Mouse (Mus musculus) heart, embryonic 14.5 days (tissue): ENCODE results near the gene Tsga13. TPM values are rescaled to one million over a fixed set of nuclear protein-coding genes. Genes with fewer than 3 reads are reported as not detected.

Source experiments
- ATAC-seq: fragments of 200-750 bp; cut with Nextera tagmentation; 2 replicates; pipeline ENCODE4 v1.8.0; 2017; ENCODE audit warnings: low read depth, moderate TSS enrichment; ENCODE audit not compliant: insufficient number of reproducible peaks, insufficient read depth, low FRiP score
- H3K27ac ChIP-seq, 2 experiments: fragments of 200-500 bp in 1 of 2; fragments of 300-500 bp in 1 of 2; sonication (generic) in 1 of 2; replicated peaks in 1 of 2; 2 replicates each; pipeline ENCODE4 v1.5.1; 2012 to 2014; ENCODE audit warnings: low read depth in 2 of 2, low read length in 2 of 2, control low read depth in 1 of 2, mild to moderate bottlenecking in 1 of 2, mixed read lengths in 1 of 2; ENCODE audit not compliant: control insufficient read depth in 1 of 2, insufficient read depth in 1 of 2
- H3K27me3 ChIP-seq: fragments of 300-500 bp; sonication (generic); 2 replicates; pipeline ENCODE4 v1.6.1; 2014; ENCODE audit warnings: mild to moderate bottlenecking, low read length, control low read depth; ENCODE audit not compliant: control insufficient read depth, insufficient read depth
- H3K36me3 ChIP-seq: fragments of 300-500 bp; sonication (generic); 2 replicates; pipeline ENCODE4 v1.6.1; 2014; ENCODE audit warnings: mild to moderate bottlenecking, control low read depth, low read length, mixed read lengths; ENCODE audit not compliant: control insufficient read depth, insufficient read depth
- H3K4me1 ChIP-seq, 2 experiments: fragments of 200-500 bp in 1 of 2; fragments of 300-500 bp in 1 of 2; sonication (generic) in 1 of 2; 2 replicates each; pipeline ENCODE4 v1.6.1; 2012 to 2014; ENCODE audit warnings: low read length in 2 of 2, control low read depth in 1 of 2, mixed read lengths in 1 of 2; ENCODE audit not compliant: control insufficient read depth in 2 of 2, insufficient read depth in 2 of 2
- H3K4me2 ChIP-seq: fragments of 300-500 bp; sonication (generic); 2 replicates; pipeline ENCODE4 v1.6.1; 2014; ENCODE audit warnings: mild to moderate bottlenecking, low read length
- H3K4me3 ChIP-seq, 2 experiments: fragments of 200-500 bp in 1 of 2; fragments of 300-500 bp in 1 of 2; sonication (generic) in 1 of 2; 2 replicates each; pipeline ENCODE4 v1.5.1; 2012 to 2014; ENCODE audit warnings: low read length in 2 of 2, mild to moderate bottlenecking in 2 of 2, control low read depth in 1 of 2, low read depth in 1 of 2, moderate library complexity in 1 of 2; ENCODE audit not compliant: control insufficient read depth in 1 of 2, insufficient read depth in 1 of 2
- H3K9ac ChIP-seq: fragments of 300-500 bp; sonication (generic); 2 replicates; pipeline ENCODE4 v1.6.1; 2014; ENCODE audit warnings: mild to moderate bottlenecking, low read length
- H3K9me3 ChIP-seq: fragments of 300-500 bp; sonication (generic); 2 replicates; pipeline ENCODE4 v1.6.1; 2016; ENCODE audit warnings: low read length, control low read depth; ENCODE audit not compliant: control insufficient read depth
- WGBS: fragments of 180-500 bp; shearing (Covaris S2); extraction: QIAGEN DNeasy Blood & Tissue Kit; methylation state at CpG from one replicate; pipeline ENCODE4 v1.1.7; 2014; 5-methylcytosine and 5-hydroxymethylcytosine counted together
- polyA plus RNA-seq: library from polyadenylated mRNA; unstranded; fragments of >200 nt; fragmentation: Nextera tagmentation; extraction: Ambion mirVana; gene quantifications from 2 replicates; pipeline ENCODE4 v1.2.1, GENCODE M21; 2014

Tsga13 gene
- polyA plus RNA-seq, 1 experiment from 2014 or later, result 0.34 TPM

DNA sequence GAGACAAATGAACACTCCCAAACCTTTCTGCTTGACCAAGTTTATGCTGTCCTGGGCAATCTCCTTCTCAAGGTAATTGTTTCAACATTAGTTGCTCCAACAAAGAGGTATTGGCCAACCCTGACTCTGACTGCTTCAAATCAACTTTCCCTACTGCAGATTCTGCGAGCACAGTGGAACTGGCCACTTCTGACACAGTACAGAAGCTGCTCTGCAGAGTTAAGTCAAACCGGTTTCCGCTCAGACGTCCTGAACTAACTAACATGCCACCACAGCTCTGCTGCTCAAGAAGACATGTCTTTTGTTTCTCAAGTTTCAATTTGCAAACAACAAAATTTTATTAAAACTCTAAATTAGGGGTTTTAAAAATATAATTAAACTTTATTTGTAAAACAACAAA lies 22.3 kb downstream of the Tsga13 start:
- WGBS, result 75% methylated on average over 4 of the region's 4 CpGs
- H3K4me3 ChIP-seq, result no peak overlapping the region
- no peak for ATAC-seq
- peaks cover 26% of the 10 kb centered on the region for H3K36me3 ChIP-seq
- no peaks in the 10 kb centered on the region for H3K9me3 ChIP-seq
- H3K4me2 ChIP-seq, result no peak overlapping the region
- H3K27me3 ChIP-seq, result no peaks in the 10 kb centered on the region
- H3K9ac ChIP-seq, result no peak overlapping the region
- no peak overlapping the region for H3K27ac ChIP-seq
- peaks cover 2 to 10% of the 10 kb centered on the region in 2 experiments; a peak in 3 of 4 replicates for H3K4me1 ChIP-seq

DNA sequence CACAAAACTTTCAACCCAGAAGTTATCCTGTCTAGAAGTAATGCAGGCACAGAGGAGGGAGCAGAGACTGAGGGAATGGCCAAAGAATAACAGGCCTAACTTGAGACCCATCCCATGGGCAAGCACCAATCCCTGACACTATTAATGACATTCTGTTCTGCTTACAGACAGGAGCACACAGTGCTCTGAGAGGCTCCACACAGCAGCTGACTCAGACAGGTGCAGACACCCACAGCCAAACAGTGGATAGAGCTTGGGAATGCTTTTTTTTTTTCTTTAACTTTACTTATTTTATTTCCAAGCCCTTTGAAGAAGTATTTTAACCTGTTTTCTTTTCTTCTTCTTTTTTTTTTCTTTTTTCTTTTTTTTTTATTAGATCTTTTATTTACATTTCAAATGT lies 23.6 kb downstream of the Tsga13 start:
- ATAC-seq, result no peak
- peaks cover 0 to 10% of the 10 kb centered on the region in 2 experiments; a peak in 3 of 4 replicates for H3K4me1 ChIP-seq
- H3K4me2 ChIP-seq, result no peak overlapping the region
- no peak overlapping the region for H3K4me3 ChIP-seq
- no peak overlapping the region for H3K27ac ChIP-seq
- H3K9me3 ChIP-seq, result no peaks in the 10 kb centered on the region
- H3K27me3 ChIP-seq, result no peaks in the 10 kb centered on the region
- no peak overlapping the region for H3K9ac ChIP-seq
- H3K36me3 ChIP-seq, result peaks cover 31% of the 10 kb centered on the region

DNA sequence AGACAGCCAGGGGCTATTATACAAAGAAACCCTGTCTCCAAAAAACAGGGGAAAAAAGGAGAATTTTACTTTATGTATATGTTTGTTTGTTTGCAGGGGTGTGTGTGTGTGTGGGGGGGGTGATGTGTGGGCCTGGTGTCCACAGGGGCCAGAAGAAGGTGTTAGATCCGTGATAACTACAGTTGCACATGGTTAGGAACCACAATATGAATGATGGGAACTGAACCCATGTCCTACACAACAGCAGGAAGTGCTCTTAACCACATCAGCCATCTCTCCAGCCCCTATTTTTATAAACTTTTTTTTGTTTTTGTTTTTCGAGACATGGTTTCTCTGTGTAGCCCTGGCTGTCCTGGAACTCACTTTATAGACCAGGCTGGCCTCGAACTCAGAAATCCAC lies 30.5 kb downstream of the Tsga13 start:
- Histone ChIP-seq H3K4me1 (no peaks in the 10 kb centered on the region), H3K27ac (no peak overlapping the region), H3K9ac (no peak overlapping the region), H3K4me3 (no peak overlapping the region), H3K9me3 (no peaks in the 10 kb centered on the region), H3K4me2 (no peak overlapping the region), H3K36me3 (peaks cover 54% of the 10 kb centered on the region), H3K27me3 (no peaks in the 10 kb centered on the region)
- 84% methylated on average over 3 of the region's 3 CpGs for WGBS
- no peak for ATAC-seq

DNA sequence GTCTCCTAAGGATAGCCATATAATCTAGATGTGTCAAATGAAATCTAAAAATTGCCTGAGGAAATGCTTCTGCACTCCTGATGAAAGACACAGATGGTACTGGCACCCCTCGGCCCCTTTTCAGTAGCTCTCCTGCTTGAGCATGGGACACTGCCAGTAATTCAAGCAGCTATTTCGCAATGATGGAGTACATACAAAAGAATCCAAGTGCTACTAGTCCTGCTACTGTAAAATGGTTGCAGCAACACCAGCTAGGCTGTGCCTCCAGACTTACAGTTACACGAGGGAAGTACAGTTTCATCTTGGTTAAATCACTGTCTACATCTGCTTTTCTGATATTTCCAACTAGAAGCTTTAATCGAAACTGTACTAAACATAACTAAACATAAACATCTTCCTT lies 31.9 kb downstream of the Tsga13 start:
- 84% methylated on average over 4 of the region's 4 CpGs for WGBS
- Histone ChIP-seq H3K4me1 (no peaks in the 10 kb centered on the region), H3K9me3 (no peaks in the 10 kb centered on the region), H3K27me3 (no peaks in the 10 kb centered on the region), H3K4me3 (no peak overlapping the region), H3K4me2 (no peak overlapping the region), H3K27ac (no peak overlapping the region), H3K9ac (no peak overlapping the region), H3K36me3 (peaks cover 44% of the 10 kb centered on the region)
- no peak for ATAC-seq

DNA sequence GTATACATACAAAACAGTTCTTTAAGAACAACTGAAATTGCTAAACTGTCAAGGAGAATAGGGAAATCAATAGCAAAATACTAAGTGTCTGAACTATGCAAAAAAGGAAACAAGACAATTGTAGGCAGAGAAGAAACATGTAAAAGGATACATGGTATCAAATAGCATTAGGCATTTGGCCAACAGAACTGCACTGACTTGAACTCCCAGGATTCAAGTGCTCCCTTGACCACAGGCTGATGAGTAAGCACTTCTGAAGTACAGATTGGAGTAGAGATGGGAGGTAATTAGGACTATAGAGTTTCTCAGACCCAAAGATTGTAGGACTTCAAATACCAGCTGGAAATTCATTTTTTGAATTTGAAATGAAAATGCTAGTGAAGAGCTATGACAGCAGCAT lies 38.7 kb downstream of the Tsga13 start:
- Histone ChIP-seq H3K36me3 (peaks cover 26% of the 10 kb centered on the region), H3K9ac (no peak overlapping the region), H3K4me1 (no peaks in the 10 kb centered on the region), H3K27me3 (no peaks in the 10 kb centered on the region), H3K9me3 (0 out of 2 replicates have a peak, but pooled peaks cover 4% of the 10 kb centered on the region), H3K4me2 (no peak overlapping the region), H3K27ac (no peak overlapping the region), H3K4me3 (no peak overlapping the region)
- ATAC-seq, result no peak

DNA sequence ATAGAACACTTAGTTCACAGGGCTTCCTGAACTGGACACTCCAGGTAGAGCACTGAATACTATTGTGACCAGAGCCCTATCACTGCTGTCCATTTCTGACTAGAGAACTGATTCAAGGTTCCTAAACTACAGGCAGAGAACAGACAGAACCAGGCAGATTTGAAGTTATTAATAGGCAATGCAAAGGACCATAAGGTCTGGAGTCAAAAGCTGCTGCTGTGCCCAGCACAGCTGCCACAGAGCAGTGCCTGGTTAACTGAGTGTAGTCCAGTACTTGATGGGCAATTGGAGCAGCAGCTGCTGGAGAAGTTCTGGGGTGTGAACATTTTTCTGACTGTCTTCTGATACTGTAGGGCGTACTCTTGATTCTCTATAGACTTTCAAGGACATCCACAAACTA lies 48.9 kb downstream of the Tsga13 start:
- H3K27ac ChIP-seq, result no peak overlapping the region
- no peak for ATAC-seq
- no peaks in the 10 kb centered on the region for H3K27me3 ChIP-seq
- H3K4me1 ChIP-seq, result no peaks in the 10 kb centered on the region
- no peak overlapping the region for H3K9ac ChIP-seq
- no peak overlapping the region for H3K4me2 ChIP-seq
- H3K9me3 ChIP-seq, result no peaks in the 10 kb centered on the region
- 59% methylated on average over 1 of the region's 1 CpGs for WGBS
- H3K36me3 ChIP-seq, result no peaks in the 10 kb centered on the region
- no peak overlapping the region for H3K4me3 ChIP-seq

DNA sequence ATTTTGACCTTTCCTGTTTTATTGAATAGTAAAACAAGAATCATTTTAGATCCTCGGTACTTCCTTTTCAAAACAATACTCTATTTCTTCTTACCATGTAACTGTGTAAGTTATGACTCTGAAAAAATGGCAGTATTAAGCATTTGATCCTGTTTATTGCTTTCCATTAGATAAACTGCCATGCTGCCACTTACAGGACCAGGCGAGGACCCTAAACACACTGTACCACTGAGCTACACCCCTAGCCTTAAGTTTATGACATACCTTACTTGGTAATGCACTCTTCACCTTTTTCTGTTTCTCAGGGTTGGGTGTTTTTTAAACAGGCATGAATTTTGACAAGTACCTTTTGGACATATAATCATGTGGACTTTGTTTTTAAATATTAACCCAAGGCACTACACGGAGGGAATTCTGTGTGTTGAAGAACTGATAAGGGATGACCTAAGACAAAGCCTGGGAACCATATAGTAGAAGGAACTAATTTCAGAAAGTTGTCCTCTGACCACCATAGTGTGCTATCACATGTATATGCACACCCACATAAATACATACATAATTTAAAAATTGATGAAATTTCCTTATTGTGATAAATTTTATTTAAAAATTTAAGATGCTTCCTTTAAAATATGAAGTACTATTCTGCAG lies 50.2 kb downstream of the Tsga13 start:
- WGBS, result 80% methylated on average over 3 of the region's 3 CpGs
- no peaks in the 10 kb centered on the region for H3K27me3 ChIP-seq
- H3K9ac ChIP-seq, result no peak overlapping the region
- no peak overlapping the region for H3K27ac ChIP-seq
- H3K4me3 ChIP-seq, result no peak overlapping the region
- H3K36me3 ChIP-seq, result 0 out of 2 replicates have a peak, but pooled peaks cover 2% of the 10 kb centered on the region
- H3K4me1 ChIP-seq, result peaks cover 0 to 3% of the 10 kb centered on the region in 2 experiments; a peak in 1 of 4 replicates
- H3K4me2 ChIP-seq, result no peak overlapping the region
- ATAC-seq, result no peak
- H3K9me3 ChIP-seq, result no peaks in the 10 kb centered on the region

DNA sequence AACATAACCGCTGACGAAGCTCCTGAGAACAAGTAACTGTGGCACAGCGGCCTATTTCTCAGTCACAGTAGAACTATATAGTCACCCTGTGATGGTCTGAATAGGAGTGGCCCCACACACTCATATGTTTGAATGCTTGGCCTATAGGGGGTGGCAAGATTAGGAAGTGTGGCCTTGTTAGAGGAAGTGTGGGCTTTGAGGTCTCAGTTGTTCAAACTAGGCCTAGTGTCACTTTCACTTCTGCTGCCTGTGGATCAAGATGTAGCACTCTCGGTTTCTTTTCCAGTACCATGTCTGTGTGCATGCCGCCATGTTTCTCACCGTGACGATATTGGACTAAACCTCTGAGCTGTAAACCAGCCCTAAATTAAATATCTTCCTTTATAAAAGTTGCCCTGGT lies 59.4 kb downstream of the Tsga13 start:
- H3K27ac ChIP-seq, result no peak overlapping the region
- H3K36me3 ChIP-seq, result peaks cover 37% of the 10 kb centered on the region
- no peaks in the 10 kb centered on the region for H3K27me3 ChIP-seq
- no peak for ATAC-seq
- H3K4me1 ChIP-seq, result peaks cover 0 to 1% of the 10 kb centered on the region in 2 experiments; a peak in 1 of 4 replicates
- no peak overlapping the region for H3K4me3 ChIP-seq
- H3K9me3 ChIP-seq, result no peaks in the 10 kb centered on the region
- H3K9ac ChIP-seq, result no peak overlapping the region
- 98% methylated on average over 7 of the region's 7 CpGs for WGBS
- H3K4me2 ChIP-seq, result no peak overlapping the region
